Mouse (Mus musculus) hindbrain, embryonic 14.5 days (tissue): ENCODE data around the gene Perp. TPM values are rescaled to one million over a fixed set of nuclear protein-coding genes. Genes with fewer than 3 reads are reported as not detected.

Source experiments
- ATAC-seq: fragments of 200-750 bp; cut with Nextera tagmentation; 2 replicates; pipeline ENCODE4 v1.8.0; 2017; ENCODE audit warnings: moderate number of reproducible peaks, mild to moderate bottlenecking, moderate TSS enrichment, moderate library complexity; ENCODE audit not compliant: low FRiP score
- DNase-seq: peaks from one replicate; pipeline ENCODE4 v3.0.0-alpha.2; 2015; ENCODE audit warnings: low spot score
- H3K27ac ChIP-seq: fragments of 300-500 bp; sonication (generic); 2 replicates; pipeline ENCODE4 v1.5.1; 2014; ENCODE audit warnings: mild to moderate bottlenecking, moderate library complexity
- H3K27me3 ChIP-seq: fragments of 300-500 bp; sonication (generic); 2 replicates; pipeline ENCODE4 v1.6.1; 2014; ENCODE audit warnings: mild to moderate bottlenecking, low read length, mixed read lengths; ENCODE audit not compliant: control insufficient read depth, insufficient read depth
- H3K36me3 ChIP-seq: fragments of 300-500 bp; sonication (generic); replicated peaks from 2 replicates; pipeline ENCODE4 v1.6.1; 2014; ENCODE audit not compliant: control insufficient read depth, insufficient read depth
- H3K4me1 ChIP-seq: fragments of 300-500 bp; sonication (generic); replicated peaks from 2 replicates; pipeline ENCODE4 v1.6.1; 2014; ENCODE audit warnings: antibody characterized with exemption, low read length, mixed read lengths; ENCODE audit not compliant: control insufficient read depth, insufficient read depth
- H3K4me2 ChIP-seq: fragments of 300-500 bp; sonication (generic); replicated peaks from 2 replicates; pipeline ENCODE4 v1.6.1; 2014; ENCODE audit warnings: mild to moderate bottlenecking, moderate library complexity
- H3K4me3 ChIP-seq: fragments of 300-500 bp; sonication (generic); replicated peaks from 2 replicates; pipeline ENCODE4 v1.5.1; 2014; ENCODE audit warnings: mild to moderate bottlenecking, low read length
- H3K9ac ChIP-seq: fragments of 300-500 bp; sonication (generic); 2 replicates; pipeline ENCODE4 v1.6.1; 2014
- H3K9me3 ChIP-seq: fragments of 300-500 bp; sonication (generic); 2 replicates; pipeline ENCODE4 v1.6.1; 2016; ENCODE audit warnings: low read length; ENCODE audit not compliant: control insufficient read depth
- WGBS: fragments of 180-500 bp; shearing (Covaris S2); extraction: QIAGEN DNeasy Blood & Tissue Kit; methylation state at CpG from one replicate; pipeline ENCODE4 v1.1.7; 2014; 5-methylcytosine and 5-hydroxymethylcytosine counted together
- polyA plus RNA-seq: library from polyadenylated mRNA; unstranded; fragments of >200 nt; fragmentation: Nextera tagmentation; extraction: Ambion mirVana; gene quantifications from 2 replicates; pipeline ENCODE4 v1.2.1, GENCODE M21; 2014

The Perp gene
- 9.6 and 10.5 TPM in 2 replicates for polyA plus RNA-seq

DNA sequence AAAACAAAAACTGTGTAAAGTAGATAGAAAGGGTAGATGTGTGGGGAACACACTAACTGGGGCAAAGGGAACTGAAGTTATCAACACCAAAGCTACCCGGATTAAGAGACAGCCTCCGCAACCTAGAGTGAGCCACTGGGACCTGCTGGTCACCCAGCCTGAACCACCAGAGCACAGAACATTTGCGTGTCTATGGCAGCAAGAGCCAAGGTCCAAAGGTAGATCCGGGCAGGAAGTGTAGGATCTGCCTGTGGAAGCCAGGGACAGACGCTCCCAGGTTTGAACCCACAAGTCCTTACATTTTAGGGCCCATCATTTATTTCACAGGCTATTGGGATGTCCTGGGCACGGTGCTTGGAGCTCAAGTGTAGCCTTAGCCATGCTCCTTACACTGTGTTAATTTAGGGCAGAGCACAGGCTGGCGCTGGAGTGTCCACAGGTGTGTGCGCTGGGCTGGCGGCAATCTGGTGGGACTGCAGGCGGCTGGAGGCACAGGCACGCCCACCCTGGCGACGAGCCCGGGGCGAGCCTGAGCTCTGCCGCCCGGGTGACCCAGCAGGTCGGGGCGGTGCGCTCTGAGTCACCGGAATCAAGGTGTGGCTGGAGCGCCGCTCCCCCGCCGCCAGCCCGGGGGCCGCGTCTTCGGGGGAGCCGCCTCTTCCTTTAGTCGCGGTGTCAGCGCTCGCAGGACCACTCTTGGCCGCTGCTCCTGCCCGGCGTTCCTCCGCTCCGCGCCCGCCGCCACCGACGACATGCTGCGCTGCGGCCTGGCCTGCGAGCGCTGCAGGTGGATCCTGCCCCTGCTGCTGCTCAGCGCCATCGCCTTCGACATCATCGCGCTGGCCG is at the start of gene Perp:
Gene Perp, plus strand, starts transcription at position 580 of the 846 bp plus-strand sequence.
- DNase-seq (peak; percentile 44), ATAC-seq (peak; percentile 86)
- H3K27me3 ChIP-seq: peaks cover 43% of the 10 kb centered on the region
- 0 out of 2 replicates have a peak, but pooled peaks cover 2% of the 10 kb centered on the region for H3K4me1 ChIP-seq
- 3% methylated on average over 54 of the region's 54 CpGs for WGBS
- peak within 1 kb of the TSS; percentile 61 for H3K9ac ChIP-seq
- peak within 1 kb of the TSS; percentile 90 for H3K4me2 ChIP-seq
- H3K36me3 ChIP-seq: no peaks in the 10 kb centered on the region
- H3K4me3 ChIP-seq: peak within 1 kb of the TSS; percentile 58
- no peaks in the 10 kb centered on the region for H3K9me3 ChIP-seq
- no peak within 1 kb of the TSS for H3K27ac ChIP-seq

DNA sequence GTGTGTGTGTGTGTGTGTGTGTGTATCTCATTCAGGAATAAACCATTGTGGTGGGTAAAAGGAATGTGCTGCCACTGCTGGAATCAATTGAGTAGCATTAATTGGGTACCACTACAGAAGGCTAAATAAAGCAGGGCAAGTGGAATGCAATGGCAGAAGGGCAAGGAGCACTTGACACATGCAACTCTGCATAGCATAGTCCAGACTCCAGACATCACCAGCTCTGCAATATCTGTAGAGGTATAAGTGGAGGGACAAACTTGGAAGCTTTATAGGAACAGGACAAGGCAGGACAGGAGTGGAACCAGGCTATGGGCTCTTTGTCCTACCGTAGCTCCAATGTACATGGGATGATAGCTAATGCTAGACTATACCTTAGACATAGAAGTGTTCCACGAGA is 33.1 kb upstream of the Perp start:
- no peak for DNase-seq
- Histone ChIP-seq H3K4me1 (no peaks in the 10 kb centered on the region), H3K27ac (no peak overlapping the region), H3K36me3 (no peaks in the 10 kb centered on the region), H3K4me2 (no peak overlapping the region), H3K27me3 (no peaks in the 10 kb centered on the region), H3K9ac (no peak overlapping the region), H3K4me3 (no peak overlapping the region), H3K9me3 (no peaks in the 10 kb centered on the region)
- ATAC-seq: no peak
- 86% methylated on average over 2 of the region's 2 CpGs for WGBS

DNA sequence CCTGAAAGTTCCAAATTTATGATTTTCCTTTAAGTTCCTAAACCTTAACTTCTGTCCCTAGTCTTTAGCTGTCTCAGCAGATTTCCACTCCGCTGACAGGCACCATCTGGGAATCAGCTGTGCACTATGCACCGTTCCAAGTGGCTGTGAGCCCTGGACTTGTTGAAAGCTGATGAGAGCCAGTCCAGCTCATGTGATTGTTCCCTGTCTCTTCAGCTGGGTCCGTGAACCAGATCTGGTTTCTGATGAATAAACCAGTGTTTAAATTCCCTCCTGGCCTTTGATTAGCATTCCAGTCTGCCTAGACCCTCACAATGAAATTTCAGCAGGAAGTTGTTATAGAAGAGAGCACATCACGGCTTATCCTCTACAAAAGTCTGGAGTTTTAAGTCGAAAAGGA is 28.3 kb upstream of the Perp start:
- no peaks in the 10 kb centered on the region for H3K27me3 ChIP-seq
- no peak overlapping the region for H3K27ac ChIP-seq
- H3K4me1 ChIP-seq: no peaks in the 10 kb centered on the region
- no peak overlapping the region for H3K4me2 ChIP-seq
- no peak overlapping the region for H3K4me3 ChIP-seq
- H3K36me3 ChIP-seq: no peaks in the 10 kb centered on the region
- H3K9me3 ChIP-seq: no peaks in the 10 kb centered on the region
- no peak overlapping the region for H3K9ac ChIP-seq
- peak; percentile 29 for DNase-seq
- 47% methylated on average over 5 of the region's 5 CpGs for WGBS
- ATAC-seq: peak; percentile 69; the same call in 1 of the 2 replicates

DNA sequence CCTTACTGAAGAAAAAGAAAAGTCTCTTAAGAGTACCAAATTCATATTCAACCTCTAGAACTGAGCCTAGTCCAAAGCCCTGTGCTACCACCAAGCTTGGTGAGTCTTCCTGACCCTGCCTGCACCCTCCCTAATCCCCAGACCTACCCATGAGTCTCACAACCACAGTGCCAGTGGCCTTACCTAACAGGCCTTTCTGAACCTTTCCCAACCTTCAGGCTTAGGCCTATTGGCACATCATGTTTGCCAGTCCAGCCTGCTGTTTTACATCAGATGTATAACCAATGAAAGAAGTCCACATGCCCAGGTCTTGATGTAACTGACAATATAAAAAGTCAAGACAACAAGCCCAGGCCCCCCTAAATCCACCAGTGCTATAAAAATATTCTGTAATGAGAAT is 19.7 kb upstream of the Perp start:
- Histone ChIP-seq H3K36me3 (no peaks in the 10 kb centered on the region), H3K9me3 (no peaks in the 10 kb centered on the region), H3K27ac (no peak overlapping the region), H3K27me3 (no peaks in the 10 kb centered on the region), H3K4me3 (no peak overlapping the region), H3K4me1 (no peaks in the 10 kb centered on the region), H3K4me2 (no peak overlapping the region), H3K9ac (no peak overlapping the region)
- DNase-seq (no peak), ATAC-seq (no peak)

DNA sequence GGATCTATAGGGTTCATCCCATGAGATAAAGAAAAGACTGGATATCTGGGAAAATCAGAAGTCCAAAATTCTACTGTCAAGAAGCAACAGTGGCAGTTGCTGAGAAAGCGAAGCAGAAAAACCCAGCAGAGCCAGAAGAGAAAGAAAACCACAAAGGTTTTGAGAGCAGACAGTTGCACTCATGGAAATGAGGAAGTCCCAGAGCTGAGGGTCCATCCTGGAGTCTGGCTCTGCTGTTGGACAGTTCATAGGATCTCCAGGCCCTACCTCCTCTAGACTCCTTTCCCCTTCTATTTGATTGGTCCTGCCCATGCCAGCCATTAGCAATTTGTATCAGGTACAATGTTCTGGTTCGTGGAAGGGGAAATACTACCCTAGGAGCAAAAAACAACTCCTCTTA is 18.7 kb upstream of the Perp start:
- no peak for ATAC-seq
- Histone ChIP-seq H3K4me1 (no peaks in the 10 kb centered on the region), H3K36me3 (no peaks in the 10 kb centered on the region), H3K4me2 (no peak overlapping the region), H3K27me3 (no peaks in the 10 kb centered on the region), H3K9ac (no peak overlapping the region), H3K9me3 (no peaks in the 10 kb centered on the region), H3K27ac (no peak overlapping the region), H3K4me3 (no peak overlapping the region)
- WGBS: 89% methylated on average over 2 of the region's 2 CpGs
- DNase-seq: no peak

DNA sequence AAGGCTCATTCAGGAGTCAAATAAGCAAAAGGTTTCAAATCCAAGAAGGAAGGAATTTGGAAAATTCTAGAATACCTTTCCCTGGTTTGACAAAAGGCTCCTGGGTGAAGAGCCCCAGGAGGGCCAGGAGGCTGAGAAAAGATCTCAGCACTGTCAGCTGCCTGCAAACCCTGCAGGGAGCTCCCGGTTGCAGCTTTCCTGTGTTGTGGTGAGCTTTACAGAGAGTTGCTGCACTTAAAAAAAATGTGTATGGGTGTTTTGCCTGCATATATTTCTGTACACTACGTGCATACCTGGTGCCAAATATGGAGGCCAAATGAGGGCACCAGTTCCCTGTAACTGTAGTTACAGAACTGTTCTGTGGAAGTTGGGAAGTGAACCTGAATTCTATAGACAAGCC is 16.9 kb upstream of the Perp start:
- H3K9me3 ChIP-seq: no peaks in the 10 kb centered on the region
- no peaks in the 10 kb centered on the region for H3K27me3 ChIP-seq
- H3K9ac ChIP-seq: no peak overlapping the region
- H3K4me3 ChIP-seq: no peak overlapping the region
- ATAC-seq (no peak), DNase-seq (no peak)
- WGBS: 36% methylated on average over 2 of the region's 2 CpGs
- H3K4me2 ChIP-seq: no peak overlapping the region
- no peak overlapping the region for H3K27ac ChIP-seq
- no peaks in the 10 kb centered on the region for H3K4me1 ChIP-seq
- no peaks in the 10 kb centered on the region for H3K36me3 ChIP-seq

DNA sequence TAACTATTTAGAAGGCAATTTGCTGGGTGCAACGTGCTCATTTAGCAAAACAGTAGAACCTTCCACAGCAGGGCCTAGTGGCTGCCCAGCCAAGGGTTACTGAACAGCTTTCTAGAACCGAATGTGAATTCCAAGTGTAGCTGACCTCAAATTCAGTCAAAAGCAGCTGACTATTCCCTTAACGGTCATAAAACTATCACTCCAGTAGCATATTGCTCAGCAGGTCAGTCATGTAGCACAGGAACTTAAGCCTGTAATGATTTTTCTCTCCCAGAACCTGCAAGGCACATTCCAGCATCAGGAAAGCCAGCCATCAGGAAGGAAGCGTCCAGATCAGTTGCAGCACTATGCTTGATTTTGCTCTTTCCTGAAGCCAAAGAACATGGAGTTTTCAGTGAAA is 14.5 kb upstream of the Perp start:
- H3K9ac ChIP-seq: no peak overlapping the region
- H3K4me2 ChIP-seq: no peak overlapping the region
- no peak for ATAC-seq
- no peaks in the 10 kb centered on the region for H3K9me3 ChIP-seq
- H3K27me3 ChIP-seq: no peaks in the 10 kb centered on the region
- no peak overlapping the region for H3K27ac ChIP-seq
- no peaks in the 10 kb centered on the region for H3K4me1 ChIP-seq
- no peaks in the 10 kb centered on the region for H3K36me3 ChIP-seq
- DNase-seq: no peak
- 81% methylated on average over 4 of the region's 4 CpGs for WGBS
- H3K4me3 ChIP-seq: no peak overlapping the region

DNA sequence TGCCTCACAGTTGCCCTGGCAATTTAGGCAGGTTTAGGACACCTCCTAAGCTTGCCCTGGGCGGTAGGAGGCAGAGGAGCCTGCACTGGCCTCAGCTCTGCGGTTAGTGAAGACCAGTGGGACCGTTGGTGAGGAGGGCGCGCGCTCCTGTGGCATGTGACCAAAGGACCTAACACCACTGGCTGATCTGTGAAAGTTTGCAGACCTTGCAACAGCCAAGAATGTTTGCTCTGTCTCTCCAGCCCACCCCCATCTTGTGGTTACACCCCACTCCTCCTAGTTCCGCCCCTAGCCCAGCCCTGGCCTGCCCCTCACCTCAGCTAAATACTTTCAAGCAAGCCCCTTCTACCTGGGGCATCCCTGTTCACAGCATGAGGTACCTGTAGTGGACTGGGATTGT is 13.0 kb upstream of the Perp start:
- Histone ChIP-seq H3K9me3 (no peaks in the 10 kb centered on the region), H3K27ac (no peak overlapping the region), H3K9ac (no peak overlapping the region), H3K4me3 (no peak overlapping the region), H3K27me3 (no peaks in the 10 kb centered on the region), H3K4me2 (no peak overlapping the region), H3K36me3 (no peaks in the 10 kb centered on the region), H3K4me1 (no peaks in the 10 kb centered on the region)
- ATAC-seq (no peak), DNase-seq (no peak)
- 57% methylated on average over 7 of the region's 7 CpGs for WGBS

DNA sequence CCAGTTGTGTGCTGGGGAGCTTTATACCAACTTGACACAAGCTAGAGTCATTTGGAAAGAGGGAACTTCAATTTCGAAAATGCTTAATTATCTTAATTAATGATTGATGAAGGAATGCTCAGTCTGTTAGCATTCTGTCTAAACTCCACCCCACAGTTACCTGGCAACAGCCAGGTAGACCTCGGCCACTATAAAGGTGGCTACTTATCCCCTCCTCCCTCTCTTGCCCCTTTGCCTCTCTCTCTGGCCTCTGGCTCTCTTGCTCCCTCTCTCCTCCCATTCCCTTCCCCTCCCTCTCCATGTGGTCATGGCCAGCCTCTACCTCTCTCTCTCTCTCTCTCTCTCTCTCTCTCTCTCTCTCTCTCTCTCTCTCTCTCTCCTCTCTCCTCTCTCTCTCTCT is 10.4 kb upstream of the Perp start:
- no peak for DNase-seq
- Histone ChIP-seq H3K36me3 (no peaks in the 10 kb centered on the region), H3K9ac (no peak overlapping the region), H3K4me3 (no peak overlapping the region), H3K4me2 (no peak overlapping the region), H3K9me3 (no peaks in the 10 kb centered on the region), H3K27ac (no peak overlapping the region), H3K4me1 (no peaks in the 10 kb centered on the region), H3K27me3 (no peaks in the 10 kb centered on the region)
- no peak for ATAC-seq
- WGBS: 61% methylated on average over 2 of the region's 2 CpGs
